Mouse (Mus musculus): ENCODE measurements at regions not wholly inside any gene's neighbourhood (a gene's known extent, or its start where the extent isn't known, plus 50 kb on each side); places are given as distances from the start of the nearest gene placed in this dataset.
"Not testable (repeated sequence)": the region's sequence is repeated elsewhere in the genome, so short reads cannot be mapped to it uniquely, and the experiment has no call there.

GRCm38 (mm10) chr17:13551693-13552404, 197.5 kb downstream of the Tcp10c start:
- DNase-seq, result not testable (repeated sequence)

- DNase-seq, result peak in 1 of 2 experiments; percentile 46
Measured at GRCm38 (mm10) chr17:13552840-13553239, 198.5 kb downstream of the Tcp10c start.

- DNase-seq, result peak; percentile 97 to 98
Measured at GRCm38 (mm10) chr17:13555311-13556059, 201.1 kb downstream of the Tcp10c start.

GRCm38 (mm10) chr17:13556060-13556660, 201.8 kb downstream of the Tcp10c start:
- peak in 1 of 2 experiments; percentile 47 for DNase-seq

GRCm38 (mm10) chr17:13558863-13559262, 201.5 kb upstream of the Afdn start:
- no peak for DNase-seq

GRCm38 (mm10) chr17:13561342-13561741, 199.0 kb upstream of the Afdn start:
- peak; percentile 60 for DNase-seq

- no peak for DNase-seq
Measured at GRCm38 (mm10) chr17:13562974-13563373, 197.4 kb upstream of the Afdn start.

- DNase-seq, result no peak
Measured at GRCm38 (mm10) chr17:13564800-13565199, 195.5 kb upstream of the Afdn start.

- no peak for DNase-seq
Measured at GRCm38 (mm10) chr17:13566680-13567079, 193.7 kb upstream of the Afdn start.

DNA sequence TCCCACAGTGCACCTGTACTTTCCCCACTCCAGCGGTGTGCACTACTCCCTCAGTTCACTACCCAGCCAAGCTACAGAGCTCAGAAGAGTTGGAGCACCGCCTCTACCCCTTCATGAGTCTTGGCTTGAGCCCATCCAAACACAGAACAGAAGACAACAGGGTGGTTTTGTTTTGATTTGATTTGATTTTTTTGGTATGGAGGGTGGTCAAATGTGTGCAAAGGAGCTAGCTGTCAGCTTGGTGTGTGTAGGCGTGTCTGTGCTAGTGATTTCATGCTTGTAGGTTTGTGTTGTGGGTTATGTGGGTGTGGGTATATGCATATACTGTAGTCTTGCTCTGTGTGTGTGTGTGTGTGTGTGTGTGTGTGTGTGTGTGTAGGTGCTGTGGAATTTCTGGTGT, 193.2 kb upstream of the Afdn start:
- DNase-seq, result no peak

DNA sequence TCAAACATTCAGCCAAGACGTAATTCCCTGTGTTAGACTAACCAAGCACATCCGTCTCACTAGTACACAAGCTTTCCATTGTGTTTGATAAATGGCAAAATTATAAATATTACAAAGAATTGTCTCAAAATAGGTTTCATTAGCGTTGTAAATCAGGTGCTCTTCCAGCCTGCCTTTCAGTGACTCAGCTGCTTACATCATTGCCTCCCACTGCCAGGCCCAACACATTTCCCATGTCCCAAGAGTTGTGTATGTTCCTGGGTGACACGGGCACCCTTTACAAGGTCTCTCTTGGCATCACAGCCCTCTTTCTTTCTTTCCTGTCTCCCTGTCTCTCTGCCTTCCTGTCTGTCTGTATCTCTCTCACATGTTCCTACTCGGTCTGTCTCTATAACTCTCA, 189.5 kb upstream of the Afdn start:
- no peak for DNase-seq

- no peak for DNase-seq
Measured at GRCm38 (mm10) chr17:13572204-13572833, 188.0 kb upstream of the Afdn start.

DNA sequence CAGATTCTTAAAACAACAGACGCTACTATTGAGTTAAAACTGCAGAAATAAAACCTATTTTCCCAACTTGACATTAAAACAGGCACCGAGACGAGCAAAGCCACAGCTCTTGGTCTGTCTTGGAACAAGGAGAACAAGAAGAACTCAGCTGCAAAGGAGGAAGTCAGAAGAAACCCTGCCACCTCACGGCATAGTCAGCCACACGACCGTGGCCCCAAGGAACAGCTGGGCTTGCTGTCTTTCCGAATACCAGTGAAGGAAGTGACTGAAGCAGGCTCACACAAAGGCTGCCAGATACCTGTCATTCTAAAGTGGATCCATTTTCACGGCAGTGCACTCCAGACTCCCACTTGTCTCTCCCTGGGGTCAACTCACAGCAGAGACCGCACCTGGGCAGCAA, 187.3 kb upstream of the Afdn start:
- DNase-seq, result no peak

GRCm38 (mm10) chr17:13574122-13574521, 186.2 kb upstream of the Afdn start:
- no peak for DNase-seq

DNA sequence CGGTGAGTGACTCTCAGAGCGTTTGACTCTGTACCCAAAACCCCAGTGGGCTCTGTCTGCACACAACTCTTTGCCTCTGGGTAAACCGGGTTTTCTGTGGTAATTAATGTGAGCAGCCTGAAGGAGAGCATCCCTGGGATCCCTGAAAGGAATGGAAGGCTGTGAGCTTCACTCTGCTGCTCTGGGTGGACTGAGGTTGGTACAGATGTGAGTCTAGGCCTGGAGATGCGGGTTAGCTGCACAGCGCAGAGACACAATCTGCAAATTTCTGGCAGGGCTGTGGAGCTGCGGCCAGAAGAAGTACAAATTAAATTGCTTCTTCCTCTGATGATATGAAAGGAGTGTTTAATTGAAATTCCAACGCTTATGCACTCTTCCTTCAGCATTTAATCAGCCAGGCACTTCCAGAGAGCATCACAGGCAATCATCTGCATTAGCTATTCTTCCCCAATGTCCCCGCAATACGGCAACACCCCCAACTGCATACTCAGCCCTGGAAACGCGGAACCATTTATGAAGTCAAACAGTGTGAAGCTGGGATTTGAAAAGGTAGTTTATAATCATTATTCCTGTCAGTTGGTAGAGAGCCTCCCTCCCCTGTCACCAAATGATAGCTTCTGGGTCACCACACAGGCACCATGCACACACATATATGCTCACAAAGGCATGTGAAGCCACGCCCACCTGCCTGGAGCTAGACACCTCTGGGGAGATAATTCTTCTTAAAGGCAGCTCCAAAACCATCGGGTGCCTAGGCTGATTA, 185.5 kb upstream of the Afdn start:
- DNase-seq, result no peak

- DNase-seq, result no peak
Measured at GRCm38 (mm10) chr17:13577798-13578197, 182.5 kb upstream of the Afdn start.

GRCm38 (mm10) chr17:13581214-13581920, 179.0 kb upstream of the Afdn start:
- DNase-seq, result no peak

GRCm38 (mm10) chr17:13581995-13582588, 178.2 kb upstream of the Afdn start:
- DNase-seq, result no peak

- no peak for DNase-seq
Measured at GRCm38 (mm10) chr17:13583475-13584233, 176.7 kb upstream of the Afdn start.

DNA sequence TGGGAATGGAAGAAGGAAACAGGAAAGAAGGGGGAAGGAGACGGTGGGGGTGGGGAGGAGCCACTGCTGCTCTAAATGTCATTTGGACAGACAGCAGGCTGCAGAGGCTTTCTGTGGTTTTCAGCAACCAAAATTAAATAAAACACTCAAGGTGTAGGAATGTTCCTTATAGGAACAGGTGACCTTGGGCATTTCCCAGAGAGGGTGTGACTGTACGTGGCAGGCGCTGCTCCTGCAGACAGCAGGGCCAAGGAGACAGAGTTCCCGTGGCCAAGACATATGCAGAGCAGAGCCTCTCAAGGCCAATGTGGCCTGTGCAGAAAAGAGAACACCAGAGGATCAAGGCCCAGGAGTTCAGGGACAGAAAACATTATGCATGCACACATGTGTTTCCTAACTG, 175.9 kb upstream of the Afdn start:
- no peak for DNase-seq
